Mouse (Mus musculus) stomach, postnatal 0 days (tissue): ENCODE results near the gene Uqcr10. TPM values are rescaled to one million over a fixed set of nuclear protein-coding genes. Genes with fewer than 3 reads are reported as not detected.

Experiments used
- ATAC-seq: fragments of 200-750 bp; cut with Nextera tagmentation; 2 replicates; pipeline ENCODE4 v1.8.0; 2017; ENCODE audit not compliant: low FRiP score, low TSS enrichment
- DNase-seq: peaks from one replicate; pipeline ENCODE4 v3.0.0-alpha.2; 2016; ENCODE audit warnings: low spot score
- H3K27ac ChIP-seq: fragments of 300-500 bp; sonication (generic); replicated peaks from 2 replicates; pipeline ENCODE4 v1.5.1; 2014; ENCODE audit warnings: mild to moderate bottlenecking, control low read depth
- H3K27me3 ChIP-seq: fragments of 300-500 bp; sonication (generic); 2 replicates; pipeline ENCODE4 v1.6.1; 2014; ENCODE audit warnings: low read length; ENCODE audit not compliant: control insufficient read depth, insufficient read depth
- H3K36me3 ChIP-seq: fragments of 300-500 bp; sonication (generic); 2 replicates; pipeline ENCODE4 v1.6.1; 2014; ENCODE audit warnings: low read length, mixed read lengths; ENCODE audit not compliant: control insufficient read depth, insufficient read depth
- H3K4me1 ChIP-seq: fragments of 300-500 bp; sonication (generic); replicated peaks from 2 replicates; pipeline ENCODE4 v1.6.1; 2014; ENCODE audit warnings: antibody characterized with exemption; ENCODE audit not compliant: control insufficient read depth, insufficient read depth
- H3K4me2 ChIP-seq: fragments of 300-500 bp; sonication (generic); replicated peaks from 2 replicates; pipeline ENCODE4 v1.6.1; 2014; ENCODE audit warnings: low read depth, mild to moderate bottlenecking, control low read depth, moderate library complexity
- H3K4me3 ChIP-seq: fragments of 300-500 bp; sonication (generic); 2 replicates; pipeline ENCODE4 v1.5.1; 2014; ENCODE audit warnings: low read depth, low read length, control low read depth
- H3K9ac ChIP-seq: fragments of 300-500 bp; sonication (generic); 2 replicates; pipeline ENCODE4 v1.6.1; 2014; ENCODE audit warnings: mild to moderate bottlenecking, low read length, control low read depth, mixed read lengths
- H3K9me3 ChIP-seq: fragments of 300-500 bp; sonication (generic); 2 replicates; pipeline ENCODE4 v1.6.1; 2016; ENCODE audit warnings: low read length; ENCODE audit not compliant: control insufficient read depth
- CTCF ChIP-seq: IDR thresholded peaks from 2 replicates; pipeline ENCODE4 v1.5.1; 2016; ENCODE audit warnings: antibody characterized with exemption, low read depth, mild to moderate bottlenecking, moderate library complexity
- EP300 ChIP-seq: optimal IDR thresholded peaks from 2 replicates; pipeline ENCODE3; 2016; ENCODE audit warnings: antibody characterized with exemption
- WGBS: fragments of 180-500 bp; shearing (Covaris S2); extraction: QIAGEN DNeasy Blood & Tissue Kit; methylation state at CpG from one replicate; pipeline ENCODE4 v1.1.7; 2014; 5-methylcytosine and 5-hydroxymethylcytosine counted together
- polyA plus RNA-seq: library from polyadenylated mRNA; unstranded; fragments of >200 nt; fragmentation: Nextera tagmentation; extraction: Ambion mirVana; gene quantifications from 2 replicates; pipeline ENCODE4 v1.2.1, GENCODE M21; 2015

Gene Uqcr10
- polyA plus RNA-seq, 1 experiment from 2014 or later: 1,517 TPM

- WGBS: 54% methylated on average over 3 of the region's 3 CpGs
- TF ChIP-seq CTCF (no peak), EP300 (no peak)
These were observed 24.0 kb downstream of the Uqcr10 start for GRCm38 (mm10) chr11:4680126-4680525.

GRCm38 (mm10) chr11:4679441-4679832, 24.7 kb downstream of the Uqcr10 start:
- WGBS: 94% methylated on average over 12 of the region's 12 CpGs
- H3K4me1 ChIP-seq: no peaks in the 10 kb centered on the region
- no peak overlapping the region for H3K4me3 ChIP-seq
- DNase-seq: no peak
- H3K9ac ChIP-seq: no peak overlapping the region
- H3K9me3 ChIP-seq: no peaks in the 10 kb centered on the region
- no peaks in the 10 kb centered on the region for H3K27me3 ChIP-seq
- no peak overlapping the region for H3K27ac ChIP-seq
- H3K36me3 ChIP-seq: peaks cover 6% of the 10 kb centered on the region; the same call in 1 of the 2 replicates
- TF ChIP-seq CTCF (no peak), EP300 (no peak)
- no peak overlapping the region for H3K4me2 ChIP-seq
- no peak for ATAC-seq

More at GRCm38 (mm10) chr11:4680126-4680525, 24.0 kb downstream of the Uqcr10 start:
- H3K4me2 ChIP-seq: no peak overlapping the region
- no peak overlapping the region for H3K9ac ChIP-seq
- H3K36me3 ChIP-seq: peaks cover 6% of the 10 kb centered on the region; the same call in 1 of the 2 replicates
- no peak overlapping the region for H3K27ac ChIP-seq
- H3K4me3 ChIP-seq: no peak overlapping the region
- no peaks in the 10 kb centered on the region for H3K4me1 ChIP-seq
- ATAC-seq: no peak
- no peaks in the 10 kb centered on the region for H3K27me3 ChIP-seq
- DNase-seq: no peak
- H3K9me3 ChIP-seq: no peaks in the 10 kb centered on the region

GRCm38 (mm10) chr11:4678700-4679440, 25.3 kb downstream of the Uqcr10 start:
- no peak for TF ChIP-seq EP300
- TF ChIP-seq CTCF: no peak
- ATAC-seq: no peak
- Histone ChIP-seq H3K4me2 (no peak overlapping the region), H3K4me3 (no peak overlapping the region), H3K27me3 (no peaks in the 10 kb centered on the region), H3K9me3 (no peaks in the 10 kb centered on the region), H3K36me3 (peaks cover 6% of the 10 kb centered on the region; the same call in 1 of the 2 replicates), H3K4me1 (no peaks in the 10 kb centered on the region), H3K27ac (no peak overlapping the region), H3K9ac (no peak overlapping the region)
- 67% methylated on average over 13 of the region's 13 CpGs for WGBS
- no peak for DNase-seq

- Histone ChIP-seq H3K27ac (0 out of 2 replicates have a peak overlapping the region, but pooled peaks have one; percentile 4), H3K4me3 (no peak overlapping the region), H3K9ac (no peak overlapping the region), H3K27me3 (no peaks in the 10 kb centered on the region), H3K9me3 (no peaks in the 10 kb centered on the region), H3K4me1 (no peaks in the 10 kb centered on the region), H3K36me3 (0 out of 2 replicates have a peak, but pooled peaks cover 3% of the 10 kb centered on the region), H3K4me2 (no peak overlapping the region)
- ATAC-seq (no peak), DNase-seq (no peak)
- 70% methylated on average over 7 of the region's 7 CpGs for WGBS
- no peak for TF ChIP-seq CTCF
- no peak for TF ChIP-seq EP300
These were observed 26.8 kb downstream of the Uqcr10 start for GRCm38 (mm10) chr11:4677250-4677872.

- no peak overlapping the region for H3K4me3 ChIP-seq
- ATAC-seq: no peak
- no peak overlapping the region for H3K4me2 ChIP-seq
- 80% methylated on average over 6 of the region's 6 CpGs for WGBS
- TF ChIP-seq EP300 (no peak), CTCF (no peak)
- no peaks in the 10 kb centered on the region for H3K27me3 ChIP-seq
- H3K9ac ChIP-seq: no peak overlapping the region
- no peaks in the 10 kb centered on the region for H3K4me1 ChIP-seq
- DNase-seq: no peak
- H3K9me3 ChIP-seq: no peaks in the 10 kb centered on the region
- 0 out of 2 replicates have a peak, but pooled peaks cover 3% of the 10 kb centered on the region for H3K36me3 ChIP-seq
- peak overlapping the region; percentile 81; the same call in 1 of the 2 replicates for H3K27ac ChIP-seq
These were observed 28.4 kb downstream of the Uqcr10 start for GRCm38 (mm10) chr11:4675693-4676092.

GRCm38 (mm10) chr11:4675126-4675562, 29.0 kb downstream of the Uqcr10 start:
- TF ChIP-seq CTCF (no peak), EP300 (no peak)
- ATAC-seq (peak; percentile 90), DNase-seq (peak; percentile 76)
- Histone ChIP-seq H3K4me2 (no peak overlapping the region), H3K36me3 (0 out of 2 replicates have a peak, but pooled peaks cover 3% of the 10 kb centered on the region), H3K4me3 (no peak overlapping the region), H3K4me1 (no peaks in the 10 kb centered on the region), H3K9me3 (no peaks in the 10 kb centered on the region), H3K9ac (no peak overlapping the region), H3K27me3 (no peaks in the 10 kb centered on the region), H3K27ac (peak overlapping the region; percentile 81)
- 48% methylated on average over 6 of the region's 6 CpGs for WGBS
